Mouse (Mus musculus): ENCODE results near the gene Samd3.

Gene Samd3

GRCm38 (mm10) chr10:26302336-26302735 lies 72.8 kb downstream of the Samd3 start:
- in situ Hi-C loops (cut with MboI; ENCODE audit: unreplicated experiment in 2 of 2) = loop anchor here (25.0 kb wide), 2 partner anchors 815 to 1390 kb away; no protein-coding TSS in a partner anchor

- in situ Hi-C loops (cut with MboI; ENCODE audit: unreplicated experiment in 2 of 2) = loop anchor here (25.0 kb wide), 2 partner anchors 816 to 1391 kb away; no protein-coding TSS in a partner anchor
Observed at GRCm38 (mm10) chr10:26303485-26303884, 74.0 kb downstream of the Samd3 start.

DNA sequence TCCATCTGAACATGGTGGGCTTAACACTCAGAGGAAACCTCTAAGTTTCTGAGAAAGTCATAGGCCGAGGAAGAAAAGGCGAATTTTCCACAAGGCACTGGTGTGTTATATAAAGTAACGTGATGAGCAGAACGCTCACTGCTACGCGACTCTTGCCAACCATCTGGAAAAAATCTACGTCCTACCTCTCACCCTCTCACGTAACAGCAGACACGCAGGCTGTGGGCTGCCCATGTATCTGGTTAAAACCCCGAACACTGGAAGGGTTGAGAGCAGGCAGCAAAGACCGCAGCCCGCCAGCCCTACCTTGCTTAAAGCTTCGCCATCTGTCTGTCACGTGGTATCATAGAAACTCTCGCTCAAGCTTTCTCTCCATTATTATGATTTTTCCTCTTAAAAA lies 84.8 kb downstream of the Samd3 start:
- in situ Hi-C loops (cut with MboI; ENCODE audit: unreplicated experiment in 2 of 2) = loop anchor here (25.0 kb wide), 2 partner anchors 827 to 1402 kb away; no protein-coding TSS in a partner anchor

GRCm38 (mm10) chr10:26320679-26321078 lies 91.2 kb downstream of the Samd3 start:
- in situ Hi-C loops (cut with MboI; ENCODE audit: unreplicated experiment in 2 of 2) = loop anchor here (25.0 kb wide), 2 partner anchors 833 to 1408 kb away; no protein-coding TSS in a partner anchor
